Mouse (Mus musculus): ENCODE data around the gene Arhgap24. TPM values are rescaled to one million over a fixed set of nuclear protein-coding genes. Genes with fewer than 3 reads are reported as not detected.

Arhgap24 gene
- polyA plus RNA-seq, 1 experiment from 2014 or later, result 3.4 TPM

DNA sequence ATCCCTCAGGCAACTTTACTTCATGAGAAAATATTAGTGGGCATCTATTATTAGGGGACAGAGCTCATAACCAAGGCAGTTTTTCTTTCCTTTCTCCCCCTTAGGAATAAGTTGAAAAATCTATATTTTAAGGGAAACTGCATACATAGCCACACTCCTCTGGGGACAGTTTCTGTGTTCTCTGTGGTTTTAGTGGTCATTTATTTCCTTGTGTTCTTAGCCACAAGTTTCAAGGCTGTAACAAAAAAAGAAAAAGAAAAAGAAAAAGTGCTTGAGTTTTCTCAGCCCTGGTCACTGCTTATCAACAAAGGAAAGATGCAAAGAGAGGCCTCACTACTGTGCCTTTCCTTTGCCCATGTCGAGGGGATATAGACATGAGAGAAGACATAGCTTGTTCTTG, 71.3 kb downstream of the Arhgap24 start:
- Histone ChIP-seq H3K4me1 (no peaks in the 10 kb centered on the region), H3K9ac (replicated peaks) (no peak overlapping the region), H3K27me3 (no peaks in the 10 kb centered on the region), H3K9me3 (no peaks in the 10 kb centered on the region), H3K36me3 (no peaks in the 10 kb centered on the region), H3K4me3 (no peak overlapping the region), H3K4me2 (replicated peaks) (no peak overlapping the region), H3K27ac (replicated peaks) (no peak overlapping the region)
- WGBS, result 77% methylated on average over 1 of the region's 1 CpGs
- no peak for ATAC-seq (replicated peaks)

- H3K27me3 ChIP-seq, result no peaks in the 10 kb centered on the region
- 91% methylated on average over 4 of the region's 4 CpGs for whole genome bisulfite sequencing
- H3K4me3 ChIP-seq, result no peak overlapping the region
- H3K4me1 ChIP-seq, result 0 out of 2 replicates have a peak, but pooled peaks cover 2% of the 10 kb centered on the region
- no peaks in the 10 kb centered on the region for H3K36me3 ChIP-seq
- H3K9ac ChIP-seq (replicated peaks), result no peak overlapping the region
- no peak overlapping the region for H3K4me2 ChIP-seq (replicated peaks)
- ATAC-seq (replicated peaks), result no peak
- H3K9me3 ChIP-seq, result no peaks in the 10 kb centered on the region
- no peak overlapping the region for H3K27ac ChIP-seq (replicated peaks)
These were observed 74.8 kb downstream of the Arhgap24 start for GRCm38 (mm10) chr5:102555958-102556357.

- WGBS, result 52% methylated on average over 6 of the region's 6 CpGs
- ATAC-seq (replicated peaks), result no peak
- no peaks in the 10 kb centered on the region for H3K36me3 ChIP-seq
- H3K9ac ChIP-seq (replicated peaks), result no peak overlapping the region
- no peak overlapping the region for H3K27ac ChIP-seq (replicated peaks)
- no peaks in the 10 kb centered on the region for H3K9me3 ChIP-seq
- no peak overlapping the region for H3K4me3 ChIP-seq
- no peak overlapping the region for H3K4me2 ChIP-seq (replicated peaks)
- H3K4me1 ChIP-seq, result 0 out of 2 replicates have a peak, but pooled peaks cover 2% of the 10 kb centered on the region
- no peaks in the 10 kb centered on the region for H3K27me3 ChIP-seq
These were observed 79.1 kb downstream of the Arhgap24 start for GRCm38 (mm10) chr5:102560270-102560669.

DNA sequence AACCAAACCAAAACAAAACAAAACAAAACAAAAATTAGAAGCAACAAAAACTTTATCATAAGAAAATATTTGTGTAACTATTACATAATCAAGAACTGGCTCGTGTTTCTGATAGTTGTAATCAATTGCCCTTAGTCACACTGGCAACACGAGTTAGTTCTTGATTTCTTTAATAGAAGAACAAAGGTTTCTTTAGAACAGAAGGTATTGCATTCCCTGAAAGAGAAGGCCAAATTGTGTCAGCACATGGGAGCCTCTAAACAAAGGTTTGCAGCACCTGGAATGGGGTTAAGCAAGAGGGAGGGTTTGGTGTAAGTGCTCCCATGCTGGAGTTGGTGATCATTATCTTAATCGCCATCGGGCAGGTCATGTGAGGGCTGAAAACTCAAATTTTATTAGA, 82.8 kb downstream of the Arhgap24 start:
- WGBS, result 63% methylated on average over 4 of the region's 4 CpGs
- H3K9me3 ChIP-seq, result no peaks in the 10 kb centered on the region
- no peak overlapping the region for H3K4me3 ChIP-seq
- 0 out of 2 replicates have a peak, but pooled peaks cover 2% of the 10 kb centered on the region for H3K4me1 ChIP-seq
- H3K36me3 ChIP-seq, result no peaks in the 10 kb centered on the region
- no peak overlapping the region for H3K4me2 ChIP-seq (replicated peaks)
- no peak overlapping the region for H3K27ac ChIP-seq (replicated peaks)
- no peaks in the 10 kb centered on the region for H3K27me3 ChIP-seq
- no peak for ATAC-seq (replicated peaks)
- no peak overlapping the region for H3K9ac ChIP-seq (replicated peaks)

- Histone ChIP-seq H3K9me3 (no peaks in the 10 kb centered on the region), H3K27me3 (no peaks in the 10 kb centered on the region), H3K4me3 (no peak overlapping the region), H3K4me2 (replicated peaks) (no peak overlapping the region), H3K36me3 (no peaks in the 10 kb centered on the region), H3K4me1 (no peaks in the 10 kb centered on the region), H3K9ac (replicated peaks) (no peak overlapping the region), H3K27ac (replicated peaks) (no peak overlapping the region)
- WGBS, result 57% methylated on average over 5 of the region's 5 CpGs
- no peak for ATAC-seq (replicated peaks)
These were observed 87.6 kb downstream of the Arhgap24 start for GRCm38 (mm10) chr5:102568764-102569163.

DNA sequence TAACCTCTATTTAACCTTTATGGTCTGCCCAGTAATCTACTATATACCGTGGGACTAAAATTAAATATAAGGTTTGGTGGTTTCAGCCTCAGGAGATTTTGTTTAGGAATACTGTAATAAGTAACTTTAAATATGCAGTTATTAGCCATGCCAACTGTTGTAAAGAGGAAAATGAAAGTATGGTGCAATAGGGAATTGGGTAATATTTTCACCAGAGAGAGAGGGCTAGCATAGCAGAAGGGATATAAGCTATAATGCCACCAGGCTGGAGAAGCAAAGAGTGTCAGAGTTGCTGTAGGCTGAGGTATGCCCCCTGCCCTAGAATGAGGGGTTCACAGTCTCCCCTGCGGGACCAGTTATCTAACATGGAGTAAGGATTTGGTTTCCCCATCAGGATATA, 90.3 kb downstream of the Arhgap24 start:
- no peaks in the 10 kb centered on the region for H3K36me3 ChIP-seq
- no peak overlapping the region for H3K9ac ChIP-seq (replicated peaks)
- no peak overlapping the region for H3K4me3 ChIP-seq
- no peaks in the 10 kb centered on the region for H3K27me3 ChIP-seq
- 95% methylated on average over 2 of the region's 2 CpGs for WGBS
- no peak overlapping the region for H3K4me2 ChIP-seq (replicated peaks)
- no peaks in the 10 kb centered on the region for H3K9me3 ChIP-seq
- ATAC-seq (replicated peaks), result no peak
- H3K4me1 ChIP-seq, result no peaks in the 10 kb centered on the region
- no peak overlapping the region for H3K27ac ChIP-seq (replicated peaks)

- H3K27ac ChIP-seq (replicated peaks), result no peak overlapping the region
- no peak for ATAC-seq (replicated peaks)
- no peak overlapping the region for H3K4me3 ChIP-seq
- WGBS, result 94% methylated on average over 3 of the region's 3 CpGs
- H3K9ac ChIP-seq (replicated peaks), result no peak overlapping the region
- no peaks in the 10 kb centered on the region for H3K27me3 ChIP-seq
- H3K4me2 ChIP-seq (replicated peaks), result no peak overlapping the region
- no peaks in the 10 kb centered on the region for H3K4me1 ChIP-seq
- no peaks in the 10 kb centered on the region for H3K36me3 ChIP-seq
- no peaks in the 10 kb centered on the region for H3K9me3 ChIP-seq
These were observed 95.6 kb downstream of the Arhgap24 start for GRCm38 (mm10) chr5:102576750-102577149.

DNA sequence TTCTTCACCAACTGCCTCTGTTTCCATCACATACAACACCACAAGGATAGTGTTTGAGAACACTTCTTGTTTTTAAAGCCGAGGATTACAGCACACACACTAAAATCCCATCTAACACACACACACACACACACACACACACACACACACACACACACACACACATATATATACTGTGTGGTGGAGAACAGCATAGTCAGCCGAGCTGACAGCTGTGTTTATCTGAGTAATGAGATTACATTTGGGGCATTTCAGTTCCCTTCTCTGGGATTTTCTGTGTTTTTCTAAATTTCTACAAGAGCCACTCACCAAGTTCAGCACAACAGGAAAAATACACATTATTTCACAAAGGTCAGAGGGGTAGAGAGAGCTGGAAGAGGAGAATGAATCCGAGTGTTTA, 96.5 kb downstream of the Arhgap24 start:
- no peak overlapping the region for H3K9ac ChIP-seq (replicated peaks)
- no peak overlapping the region for H3K27ac ChIP-seq (replicated peaks)
- no peaks in the 10 kb centered on the region for H3K4me1 ChIP-seq
- no peak overlapping the region for H3K4me2 ChIP-seq (replicated peaks)
- H3K27me3 ChIP-seq, result no peaks in the 10 kb centered on the region
- no peak for ATAC-seq (replicated peaks)
- H3K4me3 ChIP-seq, result no peak overlapping the region
- H3K36me3 ChIP-seq, result no peaks in the 10 kb centered on the region
- 68% methylated on average over 3 of the region's 3 CpGs for WGBS
- H3K9me3 ChIP-seq, result no peaks in the 10 kb centered on the region

DNA sequence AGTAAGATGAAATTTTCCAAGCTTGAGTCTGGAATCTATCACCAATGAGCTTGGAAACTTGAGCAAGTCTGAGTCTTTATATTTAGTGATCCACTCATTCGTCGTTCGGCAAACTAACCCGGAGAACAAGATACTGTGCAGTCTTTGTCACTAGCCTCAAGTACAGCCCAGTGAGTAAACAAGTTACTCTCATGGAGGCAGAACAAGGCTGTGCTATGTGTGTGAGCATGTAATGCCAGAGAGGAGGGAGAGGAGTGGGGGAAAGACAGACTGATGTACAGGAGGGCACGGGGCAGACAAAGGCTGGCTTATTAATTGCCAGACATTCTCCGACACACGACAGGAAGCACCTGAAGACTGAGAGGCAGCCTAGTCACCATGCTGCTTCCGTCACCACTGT, 97.2 kb downstream of the Arhgap24 start:
- 77% methylated on average over 8 of the region's 8 CpGs for WGBS
- H3K9ac ChIP-seq (replicated peaks), result no peak overlapping the region
- H3K4me2 ChIP-seq (replicated peaks), result no peak overlapping the region
- H3K36me3 ChIP-seq, result no peaks in the 10 kb centered on the region
- no peak overlapping the region for H3K27ac ChIP-seq (replicated peaks)
- H3K9me3 ChIP-seq, result no peaks in the 10 kb centered on the region
- H3K4me3 ChIP-seq, result no peak overlapping the region
- no peak for ATAC-seq (replicated peaks)
- H3K4me1 ChIP-seq, result no peaks in the 10 kb centered on the region
- H3K27me3 ChIP-seq, result no peaks in the 10 kb centered on the region

GRCm38 (mm10) chr5:102582864-102583410, 101.7 kb downstream of the Arhgap24 start:
- H3K27me3 ChIP-seq, result no peaks in the 10 kb centered on the region
- H3K9me3 ChIP-seq, result no peaks in the 10 kb centered on the region
- H3K9ac ChIP-seq (replicated peaks), result no peak overlapping the region
- ATAC-seq (replicated peaks), result no peak
- no peaks in the 10 kb centered on the region for H3K4me1 ChIP-seq
- H3K4me2 ChIP-seq (replicated peaks), result no peak overlapping the region
- WGBS, result 62% methylated on average over 6 of the region's 6 CpGs
- no peak overlapping the region for H3K27ac ChIP-seq (replicated peaks)
- H3K36me3 ChIP-seq, result no peaks in the 10 kb centered on the region
- H3K4me3 ChIP-seq, result no peak overlapping the region

GRCm38 (mm10) chr5:102591422-102591821, 110.2 kb downstream of the Arhgap24 start:
- no peak overlapping the region for H3K27ac ChIP-seq (replicated peaks)
- no peaks in the 10 kb centered on the region for H3K4me1 ChIP-seq
- no peak overlapping the region for H3K4me3 ChIP-seq
- H3K4me2 ChIP-seq (replicated peaks), result no peak overlapping the region
- no peaks in the 10 kb centered on the region for H3K36me3 ChIP-seq
- no peaks in the 10 kb centered on the region for H3K9me3 ChIP-seq
- no peak overlapping the region for H3K9ac ChIP-seq (replicated peaks)
- H3K27me3 ChIP-seq, result no peaks in the 10 kb centered on the region
- no peak for ATAC-seq (replicated peaks)
- WGBS, result 75% methylated on average over 1 of the region's 1 CpGs

DNA sequence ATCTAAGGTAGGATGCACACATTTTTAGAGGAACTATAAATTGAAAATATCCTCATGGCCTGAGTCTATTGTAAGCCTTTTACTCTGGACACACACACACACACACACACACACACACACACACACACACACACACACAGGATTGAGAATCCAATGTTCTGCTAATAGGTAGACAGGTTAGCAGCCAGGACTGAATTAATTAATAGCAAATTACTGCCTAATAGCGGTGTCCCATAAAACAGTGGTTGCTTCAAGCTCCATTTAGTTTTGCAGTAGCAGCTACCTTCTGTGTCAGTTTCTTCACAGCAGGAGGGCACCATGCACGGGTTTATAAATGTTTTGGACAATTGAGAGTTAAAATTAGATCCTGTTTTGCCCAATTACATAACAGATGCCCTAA, 111.9 kb downstream of the Arhgap24 start:
- H3K4me2 ChIP-seq (replicated peaks), result no peak overlapping the region
- no peaks in the 10 kb centered on the region for H3K27me3 ChIP-seq
- no peaks in the 10 kb centered on the region for H3K36me3 ChIP-seq
- no peaks in the 10 kb centered on the region for H3K4me1 ChIP-seq
- H3K27ac ChIP-seq (replicated peaks), result no peak overlapping the region
- no peaks in the 10 kb centered on the region for H3K9me3 ChIP-seq
- H3K9ac ChIP-seq (replicated peaks), result no peak overlapping the region
- H3K4me3 ChIP-seq, result no peak overlapping the region
- WGBS, result 32% methylated on average over 2 of the region's 2 CpGs
- ATAC-seq (replicated peaks), result no peak

DNA sequence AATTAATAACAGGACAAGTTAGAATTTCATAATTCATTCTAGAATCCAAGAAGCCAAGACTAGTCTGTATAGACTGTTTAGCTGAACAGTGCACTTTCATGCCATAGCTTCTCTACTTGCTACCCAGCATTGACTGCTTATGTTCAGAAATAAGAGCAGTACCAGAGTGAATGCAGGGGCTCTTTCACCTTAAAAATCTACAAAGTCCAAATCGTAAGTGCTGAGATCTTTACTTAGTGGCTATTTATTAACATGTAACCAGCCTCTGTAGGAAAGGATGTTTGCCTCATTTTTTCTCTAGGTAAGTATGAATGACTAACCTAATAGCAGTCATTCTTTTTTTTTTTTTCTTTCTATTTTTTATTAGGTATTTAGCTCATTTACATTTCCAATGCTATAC, 117.9 kb downstream of the Arhgap24 start:
- WGBS, result 95% methylated on average over 1 of the region's 1 CpGs
- H3K4me1 ChIP-seq, result no peaks in the 10 kb centered on the region
- no peak for ATAC-seq (replicated peaks)
- no peak overlapping the region for H3K4me2 ChIP-seq (replicated peaks)
- H3K9ac ChIP-seq (replicated peaks), result no peak overlapping the region
- H3K27me3 ChIP-seq, result no peaks in the 10 kb centered on the region
- no peaks in the 10 kb centered on the region for H3K36me3 ChIP-seq
- H3K4me3 ChIP-seq, result no peak overlapping the region
- H3K9me3 ChIP-seq, result no peaks in the 10 kb centered on the region
- no peak overlapping the region for H3K27ac ChIP-seq (replicated peaks)

Measured in forebrain, embryonic 15.5 days (tissue).